Mouse (Mus musculus): Measurements from ENCODE around the gene Mtfp1. TPM values are rescaled to one million over a fixed set of nuclear protein-coding genes. Genes with fewer than 3 reads are reported as not detected.

Mtfp1 gene
- total RNA-seq, 2 experiments from 2014 or later = 25.7 to 34.8 TPM

DNA sequence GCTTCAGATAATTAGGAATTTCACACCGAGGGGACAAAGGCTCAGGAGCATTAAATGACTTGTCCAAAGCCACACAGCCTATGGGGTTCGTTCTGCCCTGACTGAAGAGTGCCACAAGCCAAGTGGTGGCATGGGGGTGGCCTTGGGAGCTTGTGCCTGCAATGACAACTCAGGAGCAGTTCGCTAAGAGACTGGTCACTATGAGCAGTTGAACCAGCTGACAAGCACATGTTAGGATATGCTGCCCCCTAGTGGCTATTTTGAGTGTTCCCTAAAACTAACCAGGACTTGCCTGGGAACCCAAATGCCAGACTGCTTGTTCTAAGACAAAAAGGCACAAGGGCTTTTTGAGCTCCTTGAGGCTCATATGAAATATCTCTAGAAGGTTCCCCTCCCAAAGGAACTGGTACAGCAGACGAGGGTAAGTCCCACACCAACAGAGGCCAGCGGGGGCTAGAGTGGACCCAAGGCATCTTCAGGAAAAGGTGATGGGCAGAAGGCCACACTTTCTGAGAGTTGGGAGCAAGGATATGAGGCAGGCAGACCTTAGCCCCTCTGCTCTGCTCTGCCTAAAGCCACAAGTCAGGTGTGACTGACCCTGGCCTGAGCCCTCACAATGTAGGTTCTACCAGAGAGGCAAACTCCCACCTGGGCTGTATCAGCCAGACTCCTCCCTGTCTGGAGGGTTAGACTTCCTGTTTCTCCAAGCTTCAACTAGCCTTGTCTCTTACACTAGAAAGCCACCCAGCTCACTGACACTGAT, 11.7 kb downstream of the Mtfp1 start:
- DNase-seq = peak; percentile 45

DNA sequence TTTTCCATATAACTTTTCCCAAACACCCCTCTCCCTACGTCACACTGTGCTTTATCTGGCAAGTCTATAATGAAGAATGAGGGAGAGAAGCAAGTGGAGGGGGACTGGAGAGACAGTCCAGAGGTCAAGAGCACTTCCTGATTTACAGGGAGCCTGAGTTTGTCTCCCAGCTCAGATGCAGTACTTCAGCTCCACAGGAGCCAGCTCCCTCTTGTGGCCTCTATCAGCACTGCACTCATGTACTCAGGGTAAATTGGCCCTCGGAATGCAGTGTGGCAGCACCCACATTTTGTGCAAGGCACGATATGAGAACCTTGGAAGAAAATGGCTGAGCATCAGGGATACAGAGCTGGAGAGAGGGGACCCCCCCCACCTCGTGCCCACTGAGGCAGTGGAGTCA, 15.0 kb downstream of the Mtfp1 start:
- peak; percentile 58 for DNase-seq

- DNase-seq = no peak
Measured at GRCm38 (mm10) chr11:4078267-4078933, 16.8 kb downstream of the Mtfp1 start.

DNA sequence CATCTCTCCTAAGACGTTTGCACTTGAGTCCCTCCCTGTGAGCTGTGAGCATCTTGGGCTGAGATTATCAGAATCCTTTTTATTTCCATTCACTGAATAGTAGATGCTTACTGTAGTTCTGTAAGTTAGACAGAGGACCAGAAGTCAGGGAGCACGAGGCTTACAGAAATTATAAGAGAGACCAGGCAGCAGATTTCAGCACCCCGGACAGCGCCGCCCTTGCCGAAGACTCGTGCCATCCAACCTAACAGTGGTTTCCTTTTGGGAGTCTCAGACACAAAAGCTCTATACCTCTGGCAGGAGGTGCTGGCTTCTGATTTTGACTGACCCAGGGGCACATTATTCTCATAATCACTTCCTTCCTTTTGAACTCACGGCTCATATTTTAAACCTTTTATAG, 18.6 kb downstream of the Mtfp1 start:
- peak; percentile 64 for DNase-seq

- no peak for DNase-seq
Measured at GRCm38 (mm10) chr11:4069664-4070063, 25.6 kb downstream of the Mtfp1 start.

DNA sequence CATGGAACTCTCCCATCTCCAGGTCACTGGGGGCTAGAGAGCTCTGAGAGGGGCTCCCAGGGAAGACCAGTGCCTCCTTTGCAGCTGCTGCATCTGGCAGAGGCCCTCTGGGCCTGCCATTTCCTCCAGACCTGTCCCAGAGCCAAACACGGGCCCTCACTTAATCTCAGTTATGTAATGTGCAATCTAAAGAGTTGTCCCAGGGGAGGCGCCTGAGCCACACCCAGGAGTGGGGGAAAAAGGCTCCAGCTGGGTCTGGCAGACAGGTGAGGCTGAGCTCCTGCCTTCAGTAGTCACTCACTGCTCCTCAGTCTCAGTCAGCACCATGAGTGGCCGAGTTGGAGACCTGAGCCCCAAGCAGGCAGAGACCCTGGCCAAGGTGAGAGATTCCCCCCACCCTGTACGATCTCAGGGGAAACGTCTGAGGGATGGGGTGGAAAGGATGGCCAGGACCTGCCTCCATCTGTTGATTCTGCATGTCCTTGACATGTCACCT, 30.6 kb downstream of the Mtfp1 start, which contains the start of gene Sec14l3:
Sec14l3 (plus strand) TSS at position 215 of the 496 bp plus-strand sequence.
- DNase-seq = no peak

DNA sequence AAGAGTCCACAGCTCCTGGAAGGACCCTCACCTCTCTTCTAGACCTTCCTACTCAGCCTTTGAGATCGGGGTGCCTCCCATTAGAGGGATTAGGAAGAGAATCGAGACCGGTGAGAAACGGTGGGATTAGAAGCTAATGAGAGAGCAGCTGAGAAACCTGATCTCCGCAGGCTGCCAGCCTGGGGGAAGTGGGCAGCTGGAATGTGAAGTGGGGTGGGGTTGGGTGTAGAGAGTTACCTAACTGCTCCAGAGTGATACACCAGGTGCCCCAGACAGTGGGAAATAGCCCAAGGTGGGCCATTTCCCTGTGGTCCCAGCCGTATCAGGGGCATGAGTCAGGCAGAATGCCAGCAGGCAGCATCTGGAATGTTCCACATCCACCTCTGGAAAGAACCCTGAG, 32.3 kb downstream of the Mtfp1 start:
- no peak for DNase-seq

DNA sequence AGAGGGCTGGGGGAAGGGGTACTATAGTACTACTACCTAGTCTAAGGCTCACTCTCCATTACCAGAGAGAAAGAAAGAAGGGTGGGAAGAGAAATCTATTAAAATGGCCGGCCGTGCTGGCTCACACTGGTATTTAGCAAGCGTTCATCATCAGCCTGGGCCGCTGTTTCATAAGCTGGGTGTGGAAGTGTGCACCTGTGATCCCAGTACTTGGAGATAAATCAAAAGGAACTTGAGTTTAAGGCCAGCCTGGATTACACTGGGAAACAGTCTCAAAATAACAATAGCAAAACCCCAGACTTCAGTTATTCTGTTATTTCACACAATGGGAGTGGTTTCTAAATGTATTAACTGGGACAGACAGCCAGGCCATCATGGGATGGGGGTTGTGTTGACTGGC, 32.7 kb downstream of the Mtfp1 start:
- DNase-seq = no peak

DNA sequence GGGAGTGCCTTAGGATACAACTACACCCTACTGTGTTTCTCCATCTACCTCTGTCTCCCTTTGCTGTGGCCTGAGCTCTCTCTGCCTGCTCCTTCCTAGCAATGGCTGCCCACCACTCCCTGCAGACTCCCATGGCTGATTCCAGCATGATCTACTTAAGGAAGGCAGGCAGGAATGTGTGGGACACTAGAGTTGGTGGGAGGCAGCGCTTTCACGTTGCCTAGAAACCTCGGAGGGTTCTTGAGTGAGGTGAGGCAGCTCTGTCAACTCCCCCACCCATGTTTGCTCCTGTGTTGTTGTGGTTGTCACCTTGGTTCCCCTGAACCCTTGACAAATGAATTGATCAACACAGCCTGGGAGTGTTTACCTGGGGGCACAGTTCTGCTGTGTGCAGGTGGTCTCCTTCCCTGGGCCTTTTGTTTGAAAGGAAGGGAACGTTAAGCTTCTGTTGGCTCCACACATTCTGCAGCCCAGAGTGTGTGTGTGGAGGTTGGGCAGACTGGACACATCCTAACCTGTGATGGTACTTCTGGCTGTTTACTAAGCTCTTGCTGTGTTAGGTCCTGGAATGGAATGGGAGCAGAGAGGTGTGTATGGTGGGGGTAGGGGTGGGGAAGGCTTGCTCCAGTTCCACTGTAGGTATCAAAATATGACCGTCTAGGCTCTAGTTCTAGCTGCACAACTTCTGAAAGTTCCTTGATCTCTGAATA, 34.2 kb downstream of the Mtfp1 start:
- no peak for DNase-seq

GRCm38 (mm10) chr11:4053586-4053985, 41.7 kb downstream of the Mtfp1 start:
- DNase-seq = peak; percentile 73

- DNase-seq = no peak
Measured at GRCm38 (mm10) chr11:4048438-4048837, 46.8 kb downstream of the Mtfp1 start.

DNA sequence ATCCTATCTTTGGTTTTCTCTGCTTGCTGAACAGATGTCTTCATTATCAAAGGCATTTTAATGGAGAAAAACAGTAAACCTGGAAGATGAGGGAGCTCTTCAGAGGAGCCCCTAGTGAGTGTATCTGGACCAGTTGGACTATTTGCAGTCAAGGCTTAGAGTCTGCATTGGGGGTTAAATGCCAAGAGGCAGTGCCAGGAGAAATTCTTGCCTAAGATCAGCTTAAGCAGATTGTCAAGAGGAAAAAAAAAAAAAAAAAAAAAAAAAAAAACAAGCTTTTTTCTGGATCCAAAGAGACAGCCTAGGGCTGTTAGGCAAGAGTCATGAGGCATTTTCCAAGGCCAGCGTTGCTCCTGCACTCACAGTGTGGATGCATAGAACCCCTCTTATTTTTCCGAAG, 47.5 kb downstream of the Mtfp1 start:
- no peak for DNase-seq

GRCm38 (mm10) chr11:4046526-4046925, 48.7 kb downstream of the Mtfp1 start:
- DNase-seq = no peak

DNA sequence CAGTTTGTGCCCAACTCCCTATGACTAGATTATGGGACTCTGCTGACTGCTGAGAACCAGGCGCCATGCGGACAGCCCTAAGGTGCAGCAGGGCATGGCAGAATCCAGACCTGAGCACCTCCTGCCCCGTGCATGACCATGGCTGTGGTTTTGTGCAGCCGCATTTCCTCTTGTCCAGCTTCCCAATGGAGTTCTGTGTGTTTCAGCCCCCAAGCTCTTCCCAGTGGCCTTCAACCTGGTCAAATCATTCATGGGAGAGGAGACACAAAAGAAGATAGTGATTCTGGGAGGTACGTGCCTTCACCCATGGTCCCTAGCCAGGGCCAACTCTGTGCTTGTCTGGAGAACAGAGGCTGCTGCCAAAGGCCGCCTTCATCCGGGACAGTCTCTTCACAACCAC, 52.2 kb downstream of the Mtfp1 start:
- DNase-seq = no peak

Small RNAs within 50 kb of the gene (microRNA-seq; reads per million reads assigned to microRNA genes)
- 0.32 to 0.50 reads per million in 2 experiments for gene Mir3060

Other genes starting within 250 kb of the Mtfp1 start
- under 1 TPM; 0.49 to 0.88 TPM for gene Osbp2, start 231.5 kb downstream of the Mtfp1 start, total RNA-seq (2021)
- under 1 TPM in 1 of 2 experiments, not detected in 1; 0.23 TPM for gene 4921536K21Rik, start 200.3 kb downstream of the Mtfp1 start, total RNA-seq (2021)
- gene Dusp18, start 200.2 kb downstream of the Mtfp1 start, total RNA-seq (2021) = 1 to 10 TPM; 2.1 to 2.8 TPM
- gene Slc35e4, start 180.8 kb downstream of the Mtfp1 start, total RNA-seq (2021) = 10 to 100 TPM; 15.8 to 19.4 TPM
- 10 to 100 TPM; 17.4 to 22.2 TPM for gene Tcn2, start 163.3 kb downstream of the Mtfp1 start, total RNA-seq (2021)
- 10 to 100 TPM; 42.0 to 44.9 TPM for gene Pes1, start 131.5 kb downstream of the Mtfp1 start, total RNA-seq (2021)
- not detected for gene 4930556J24Rik, start 118.7 kb downstream of the Mtfp1 start, total RNA-seq (2021)
- 1 to 10 TPM; 2.4 to 4.2 TPM for gene Gal3st1, start 111.8 kb downstream of the Mtfp1 start, total RNA-seq (2021)
- gene Sec14l4, start 64.0 kb downstream of the Mtfp1 start, total RNA-seq (2021) = under 1 TPM in 1 of 2 experiments, not detected in 1; 0.11 TPM
- not detected for gene Sec14l3, start 30.6 kb downstream of the Mtfp1 start, total RNA-seq (2021)
- gene Sec14l2, start 28.0 kb upstream of the Mtfp1 start, total RNA-seq (2021) = 1 to 10 TPM; 1.4 to 2.3 TPM
- 10 to 100 TPM in 1 of 2 experiments, 1 to 10 TPM in 1; 7.8 to 13.3 TPM for gene Rnf215, start 39.8 kb upstream of the Mtfp1 start, total RNA-seq (2021)
- 1 to 10 TPM; 5.9 to 8.8 TPM for gene Ccdc157, start 64.8 kb upstream of the Mtfp1 start, total RNA-seq (2021)
- 10 to 100 TPM; 28.1 to 32.6 TPM for gene Sf3a1, start 64.9 kb upstream of the Mtfp1 start, total RNA-seq (2021)
- gene Tbc1d10a, start 91.3 kb upstream of the Mtfp1 start, total RNA-seq (2021) = 1 to 10 TPM; 6.1 to 8.2 TPM
- gene Castor1, start 122.8 kb upstream of the Mtfp1 start, total RNA-seq (2021) = 1 to 10 TPM; 5.9 to 6.9 TPM
- not detected for gene Osm, start 141.0 kb upstream of the Mtfp1 start, total RNA-seq (2021)
- gene Lif, start 162.1 kb upstream of the Mtfp1 start, total RNA-seq (2021) = under 1 TPM; 0.47 to 0.77 TPM

All from gastrocnemius, postnatal 10 days (tissue).